Mouse (Mus musculus): ENCODE results near the gene Lipa. TPM values are rescaled to one million over a fixed set of nuclear protein-coding genes. Genes with fewer than 3 reads are reported as not detected.

The Lipa gene
- polyA plus RNA-seq, 1 experiment from 2014 or later: 26.7 TPM

GRCm38 (mm10) chr19:34461451-34462019 is 65.7 kb downstream of the Lipa start:
- ATAC-seq (ENCODE audit: low FRiP score, low TSS enrichment): no peak
- 91% methylated on average over 1 of the region's 1 CpGs for WGBS
- Histone ChIP-seq H3K27ac (ENCODE audit: low read depth, low read length) (no peak overlapping the region), H3K9me3 (ENCODE audit: control insufficient read depth, low read length) (no peaks in the 10 kb centered on the region), H3K36me3 (ENCODE audit: control insufficient read depth, insufficient read depth, low read length) (no peaks in the 10 kb centered on the region), H3K4me1 (ENCODE audit: control insufficient read depth, insufficient read depth, low read length) (no peaks in the 10 kb centered on the region), H3K4me2 (replicated peaks; ENCODE audit: low read depth, low read length) (no peak overlapping the region), H3K4me3 (ENCODE audit: low read length) (no peak overlapping the region), H3K27me3 (ENCODE audit: control insufficient read depth, insufficient read depth, low read length) (no peaks in the 10 kb centered on the region), H3K9ac (ENCODE audit: low read depth, low read length) (no peak overlapping the region)

DNA sequence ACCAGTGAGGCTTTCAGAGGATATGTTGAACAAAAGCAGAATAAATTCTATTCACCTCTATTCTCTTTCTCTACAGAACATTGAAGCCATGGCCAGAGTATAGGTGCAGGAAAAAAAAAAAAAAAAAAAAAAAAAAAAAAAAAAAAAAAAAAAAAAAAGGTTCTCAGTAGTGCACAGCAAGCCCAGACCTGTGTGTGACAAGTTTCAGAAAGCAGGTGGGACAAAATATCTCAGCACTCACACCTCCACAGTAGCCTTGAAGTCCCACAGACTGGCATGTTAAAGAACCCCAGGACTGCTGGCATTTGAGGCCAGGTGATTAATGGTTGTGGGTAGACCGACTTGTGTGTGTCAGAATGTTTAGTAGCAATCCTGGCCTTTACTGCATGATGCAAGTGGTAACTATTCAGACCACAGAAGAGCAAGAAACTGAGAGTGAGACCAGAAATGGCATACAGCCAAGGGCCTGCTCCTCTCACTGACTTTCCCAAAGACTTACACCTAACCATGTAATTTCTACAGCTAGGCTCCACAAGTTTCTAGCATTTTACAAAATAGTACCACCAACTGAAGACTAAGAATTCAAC is 76.4 kb downstream of the Lipa start:
- ATAC-seq (ENCODE audit: low FRiP score, low TSS enrichment): no peak
- H3K27ac ChIP-seq (ENCODE audit: low read depth, low read length): no peak overlapping the region
- no peaks in the 10 kb centered on the region for H3K9me3 ChIP-seq (ENCODE audit: control insufficient read depth, low read length)
- 67% methylated on average over 1 of the region's 1 CpGs for WGBS
- no peaks in the 10 kb centered on the region for H3K4me1 ChIP-seq (ENCODE audit: control insufficient read depth, insufficient read depth, low read length)
- H3K27me3 ChIP-seq (ENCODE audit: control insufficient read depth, insufficient read depth, low read length): no peaks in the 10 kb centered on the region
- H3K4me3 ChIP-seq (ENCODE audit: low read length): no peak overlapping the region
- H3K9ac ChIP-seq (ENCODE audit: low read depth, low read length): no peak overlapping the region
- H3K36me3 ChIP-seq (ENCODE audit: control insufficient read depth, insufficient read depth, low read length): no peaks in the 10 kb centered on the region
- no peak overlapping the region for H3K4me2 ChIP-seq (replicated peaks; ENCODE audit: low read depth, low read length)

- Histone ChIP-seq H3K4me3 (ENCODE audit: low read length) (no peak overlapping the region), H3K4me1 (ENCODE audit: control insufficient read depth, insufficient read depth, low read length) (no peaks in the 10 kb centered on the region), H3K4me2 (replicated peaks; ENCODE audit: low read depth, low read length) (no peak overlapping the region), H3K27ac (ENCODE audit: low read depth, low read length) (no peak overlapping the region), H3K36me3 (ENCODE audit: control insufficient read depth, insufficient read depth, low read length) (no peaks in the 10 kb centered on the region), H3K27me3 (ENCODE audit: control insufficient read depth, insufficient read depth, low read length) (no peaks in the 10 kb centered on the region), H3K9me3 (ENCODE audit: control insufficient read depth, low read length) (no peaks in the 10 kb centered on the region), H3K9ac (ENCODE audit: low read depth, low read length) (no peak overlapping the region)
- no peak for ATAC-seq (ENCODE audit: low FRiP score, low TSS enrichment)
- 88% methylated on average over 1 of the region's 1 CpGs for WGBS
Observed at GRCm38 (mm10) chr19:34448851-34449250, 78.4 kb downstream of the Lipa start.

DNA sequence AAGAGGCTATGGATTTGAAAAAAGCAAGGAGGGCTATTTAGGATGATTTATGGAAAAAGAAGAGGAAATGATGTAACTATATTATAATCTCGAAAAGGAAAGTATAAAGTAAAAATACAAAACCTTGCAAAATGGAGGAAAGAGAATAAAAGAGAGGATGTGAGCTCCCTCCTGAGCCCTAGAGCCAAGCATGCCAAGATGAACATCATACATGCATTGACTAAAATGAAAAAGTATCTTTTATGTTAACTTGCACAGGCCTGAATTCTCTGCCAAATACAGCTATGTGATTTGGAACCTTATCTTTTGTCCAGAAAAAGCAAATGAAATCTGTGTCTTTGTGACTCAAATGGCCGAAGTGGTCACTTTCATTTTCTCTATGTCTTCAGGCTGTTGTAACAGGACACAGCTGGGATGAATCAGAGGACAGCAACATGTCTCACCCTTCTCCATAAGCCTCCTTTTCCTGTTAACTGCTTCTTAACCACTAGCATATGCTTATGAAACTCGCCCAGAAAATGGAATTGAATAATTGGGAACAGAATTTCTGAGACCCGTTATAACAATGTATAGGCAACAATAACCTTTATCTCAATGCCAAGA is 81.8 kb downstream of the Lipa start:
- Histone ChIP-seq H3K4me2 (replicated peaks; ENCODE audit: low read depth, low read length) (no peak overlapping the region), H3K4me3 (ENCODE audit: low read length) (no peak overlapping the region), H3K4me1 (ENCODE audit: control insufficient read depth, insufficient read depth, low read length) (no peaks in the 10 kb centered on the region), H3K9ac (ENCODE audit: low read depth, low read length) (no peak overlapping the region), H3K27ac (ENCODE audit: low read depth, low read length) (no peak overlapping the region), H3K27me3 (ENCODE audit: control insufficient read depth, insufficient read depth, low read length) (no peaks in the 10 kb centered on the region), H3K36me3 (ENCODE audit: control insufficient read depth, insufficient read depth, low read length) (no peaks in the 10 kb centered on the region), H3K9me3 (ENCODE audit: control insufficient read depth, low read length) (no peaks in the 10 kb centered on the region)
- 55% methylated on average over 4 of the region's 4 CpGs for WGBS
- no peak; the same call in 1 of the 2 replicates for ATAC-seq (ENCODE audit: low FRiP score, low TSS enrichment)

GRCm38 (mm10) chr19:34444785-34445184 is 82.5 kb downstream of the Lipa start:
- no peak overlapping the region for H3K27ac ChIP-seq (ENCODE audit: low read depth, low read length)
- H3K9me3 ChIP-seq (ENCODE audit: control insufficient read depth, low read length): no peaks in the 10 kb centered on the region
- no peak for ATAC-seq (ENCODE audit: low FRiP score, low TSS enrichment)
- H3K36me3 ChIP-seq (ENCODE audit: control insufficient read depth, insufficient read depth, low read length): no peaks in the 10 kb centered on the region
- H3K4me3 ChIP-seq (ENCODE audit: low read length): no peak overlapping the region
- H3K27me3 ChIP-seq (ENCODE audit: control insufficient read depth, insufficient read depth, low read length): no peaks in the 10 kb centered on the region
- no peaks in the 10 kb centered on the region for H3K4me1 ChIP-seq (ENCODE audit: control insufficient read depth, insufficient read depth, low read length)
- H3K4me2 ChIP-seq (replicated peaks; ENCODE audit: low read depth, low read length): no peak overlapping the region
- no peak overlapping the region for H3K9ac ChIP-seq (ENCODE audit: low read depth, low read length)
- WGBS: 83% methylated on average over 3 of the region's 3 CpGs

Other genes starting within 250 kb of the Lipa start
- 1.8 and 3.1 TPM in 2 replicates for gene Fas, start 236.8 kb downstream of the Lipa start, polyA plus RNA-seq (2014; fragmentation: Nextera tagmentation; extraction: Ambion mirVana)
- 1.4 and 2.1 TPM in 2 replicates for gene Ch25h, start 52.3 kb downstream of the Lipa start, polyA plus RNA-seq (2014; fragmentation: Nextera tagmentation; extraction: Ambion mirVana)
- 3.9 and 9.8 TPM in 2 replicates for gene Ifit2, start 23.2 kb upstream of the Lipa start, polyA plus RNA-seq (2014; fragmentation: Nextera tagmentation; extraction: Ambion mirVana)
- 0.73 and 0.80 TPM in 2 replicates for gene Ifit3, start 56.1 kb upstream of the Lipa start, polyA plus RNA-seq (2014; fragmentation: Nextera tagmentation; extraction: Ambion mirVana)
- 0.20 TPM in 1 of 2 replicates, not detected in the other for gene Ifit1bl1, start 74.5 kb upstream of the Lipa start, polyA plus RNA-seq (2014; fragmentation: Nextera tagmentation; extraction: Ambion mirVana)
- 0.41 TPM in 1 of 2 replicates, not detected in the other for gene Ifit3b, start 80.5 kb upstream of the Lipa start, polyA plus RNA-seq (2014; fragmentation: Nextera tagmentation; extraction: Ambion mirVana)
- 0.11 and 0.16 TPM in 2 replicates for gene Ifit1bl2, start 113.3 kb upstream of the Lipa start, polyA plus RNA-seq (2014; fragmentation: Nextera tagmentation; extraction: Ambion mirVana)
- 0.16 and 0.35 TPM in 2 replicates for gene Ifit1, start 113.4 kb upstream of the Lipa start, polyA plus RNA-seq (2014; fragmentation: Nextera tagmentation; extraction: Ambion mirVana)
- gene Slc16a12, start 219.8 kb upstream of the Lipa start, polyA plus RNA-seq (2014; fragmentation: Nextera tagmentation; extraction: Ambion mirVana): 2.7 and 7.4 TPM in 2 replicates